Mouse (Mus musculus): ENCODE results near the gene Ankrd11. TPM values are rescaled to one million over a fixed set of nuclear protein-coding genes. Genes with fewer than 3 reads are reported as not detected.

Gene Ankrd11
- polyA plus RNA-seq, 1 experiment from 2014 or later, result 98.8 TPM

DNA sequence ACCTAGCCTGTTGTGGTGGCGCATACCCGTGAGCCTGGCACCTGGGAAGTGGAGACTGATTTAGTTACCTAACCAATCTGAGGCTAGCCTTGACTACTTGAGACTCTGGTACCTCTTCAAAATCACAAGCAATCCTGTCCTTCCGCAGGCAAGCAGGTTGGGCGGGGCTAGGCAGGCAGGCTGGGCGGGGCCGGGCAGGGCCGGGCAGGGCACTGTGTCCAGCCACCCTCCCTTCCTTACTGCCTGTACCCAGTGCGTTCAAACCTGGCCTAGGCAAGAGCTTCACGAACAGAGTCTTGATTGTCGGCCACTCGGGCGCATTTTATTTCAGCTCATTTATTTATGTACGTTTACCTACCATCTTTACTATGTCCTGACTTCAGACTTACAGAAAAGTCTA, 182.2 kb downstream of the Ankrd11 start:
- H3K4me2 ChIP-seq (replicated peaks), result no peak overlapping the region
- 58% methylated on average over 13 of the region's 13 CpGs for WGBS
- 0 out of 2 replicates have a peak, but pooled peaks cover 3% of the 10 kb centered on the region for H3K4me1 ChIP-seq
- ATAC-seq (ENCODE audit: low FRiP score, low read depth), result no peak
- H3K4me3 ChIP-seq, result no peak overlapping the region
- H3K9ac ChIP-seq, result no peak overlapping the region
- H3K27ac ChIP-seq, result no peak overlapping the region
- no peaks in the 10 kb centered on the region for H3K36me3 ChIP-seq
- H3K27me3 ChIP-seq (replicated peaks), result no peaks in the 10 kb centered on the region
- H3K9me3 ChIP-seq, result peaks cover 5% of the 10 kb centered on the region; the same call in 1 of the 2 replicates

- no peak for ATAC-seq (ENCODE audit: low FRiP score, low read depth)
- Histone ChIP-seq H3K27ac (no peak overlapping the region), H3K27me3 (replicated peaks) (no peaks in the 10 kb centered on the region), H3K9ac (no peak overlapping the region), H3K4me2 (replicated peaks) (no peak overlapping the region), H3K9me3 (no peaks in the 10 kb centered on the region), H3K4me3 (no peak overlapping the region), H3K36me3 (no peaks in the 10 kb centered on the region), H3K4me1 (peaks cover 11% of the 10 kb centered on the region)
- WGBS, result 86% methylated on average over 8 of the region's 8 CpGs
Observed at GRCm38 (mm10) chr8:122856288-122856687, 185.8 kb downstream of the Ankrd11 start.

GRCm38 (mm10) chr8:122855123-122855522, 187.0 kb downstream of the Ankrd11 start:
- no peak for ATAC-seq (ENCODE audit: low FRiP score, low read depth)

GRCm38 (mm10) chr8:122854388-122854787, 187.7 kb downstream of the Ankrd11 start:
- Histone ChIP-seq H3K9me3 (no peaks in the 10 kb centered on the region), H3K4me1 (peaks cover 11% of the 10 kb centered on the region), H3K27ac (no peak overlapping the region), H3K4me3 (no peak overlapping the region), H3K36me3 (no peaks in the 10 kb centered on the region), H3K27me3 (replicated peaks) (no peaks in the 10 kb centered on the region), H3K9ac (no peak overlapping the region), H3K4me2 (replicated peaks) (no peak overlapping the region)
- no peak for ATAC-seq (ENCODE audit: low FRiP score, low read depth)
- WGBS, result 75% methylated on average over 7 of the region's 7 CpGs

More at GRCm38 (mm10) chr8:122855123-122855522, 187.0 kb downstream of the Ankrd11 start:
- no peak overlapping the region for H3K4me3 ChIP-seq
- no peaks in the 10 kb centered on the region for H3K9me3 ChIP-seq
- H3K4me2 ChIP-seq (replicated peaks), result no peak overlapping the region
- no peak overlapping the region for H3K27ac ChIP-seq
- no peaks in the 10 kb centered on the region for H3K27me3 ChIP-seq (replicated peaks)
- no peak overlapping the region for H3K9ac ChIP-seq
- peaks cover 11% of the 10 kb centered on the region for H3K4me1 ChIP-seq
- WGBS, result 85% methylated on average over 4 of the region's 4 CpGs
- H3K36me3 ChIP-seq, result no peaks in the 10 kb centered on the region

- no peaks in the 10 kb centered on the region for H3K27me3 ChIP-seq (replicated peaks)
- no peaks in the 10 kb centered on the region for H3K36me3 ChIP-seq
- H3K4me2 ChIP-seq (replicated peaks), result no peak overlapping the region
- no peak overlapping the region for H3K9ac ChIP-seq
- WGBS, result 16% methylated on average over 11 of the region's 11 CpGs
- no peak overlapping the region for H3K4me3 ChIP-seq
- H3K4me1 ChIP-seq, result peaks cover 11% of the 10 kb centered on the region
- ATAC-seq (ENCODE audit: low FRiP score, low read depth), result peak; percentile 71
- H3K9me3 ChIP-seq, result no peaks in the 10 kb centered on the region
- H3K27ac ChIP-seq, result no peak overlapping the region
Observed at GRCm38 (mm10) chr8:122853340-122853771, 188.7 kb downstream of the Ankrd11 start.

DNA sequence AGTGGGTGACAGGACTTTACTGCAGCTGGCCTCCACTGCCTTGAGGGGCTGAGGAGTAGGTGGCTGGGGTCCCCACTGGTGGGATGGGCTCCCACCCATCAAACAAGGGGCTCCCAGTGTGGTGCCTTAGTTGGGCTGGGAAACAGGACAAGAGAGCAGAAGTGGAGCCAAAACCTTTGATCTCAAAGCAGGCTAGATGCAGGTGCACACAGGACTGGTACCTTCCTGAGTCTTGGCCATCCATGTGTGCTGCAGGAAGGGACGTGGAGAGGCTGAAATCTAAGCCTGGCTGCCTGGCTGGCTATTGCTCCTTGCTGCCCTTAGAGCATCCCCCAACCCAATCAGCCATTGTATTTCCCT, 189.6 kb downstream of the Ankrd11 start:
- Histone ChIP-seq H3K4me2 (replicated peaks) (no peak overlapping the region), H3K4me1 (peaks cover 11% of the 10 kb centered on the region), H3K27ac (no peak overlapping the region), H3K4me3 (no peak overlapping the region), H3K9me3 (no peaks in the 10 kb centered on the region), H3K36me3 (no peaks in the 10 kb centered on the region), H3K9ac (no peak overlapping the region), H3K27me3 (replicated peaks) (no peaks in the 10 kb centered on the region)
- ATAC-seq (ENCODE audit: low FRiP score, low read depth), result no peak
- 52% methylated on average over 1 of the region's 1 CpGs for WGBS

GRCm38 (mm10) chr8:122851692-122852545, 190.2 kb downstream of the Ankrd11 start:
- peaks cover 11% of the 10 kb centered on the region for H3K4me1 ChIP-seq
- 85% methylated on average over 12 of the region's 12 CpGs for WGBS
- no peak overlapping the region for H3K9ac ChIP-seq
- no peak overlapping the region for H3K27ac ChIP-seq
- H3K9me3 ChIP-seq, result no peaks in the 10 kb centered on the region
- no peak overlapping the region for H3K4me2 ChIP-seq (replicated peaks)
- ATAC-seq (ENCODE audit: low FRiP score, low read depth), result no peak
- no peak overlapping the region for H3K4me3 ChIP-seq
- no peaks in the 10 kb centered on the region for H3K36me3 ChIP-seq
- no peaks in the 10 kb centered on the region for H3K27me3 ChIP-seq (replicated peaks)

GRCm38 (mm10) chr8:122850641-122851240, 191.3 kb downstream of the Ankrd11 start:
- Histone ChIP-seq H3K36me3 (no peaks in the 10 kb centered on the region), H3K27ac (no peak overlapping the region), H3K4me2 (replicated peaks) (no peak overlapping the region), H3K27me3 (replicated peaks) (0 out of 2 replicates have a peak, but pooled peaks cover 3% of the 10 kb centered on the region), H3K4me1 (peaks cover 11% of the 10 kb centered on the region), H3K9ac (no peak overlapping the region), H3K4me3 (no peak overlapping the region), H3K9me3 (no peaks in the 10 kb centered on the region)
- 63% methylated on average over 3 of the region's 3 CpGs for WGBS
- no peak for ATAC-seq (ENCODE audit: low FRiP score, low read depth)

- H3K4me2 ChIP-seq (replicated peaks), result no peak overlapping the region
- 73% methylated on average over 11 of the region's 11 CpGs for WGBS
- no peaks in the 10 kb centered on the region for H3K9me3 ChIP-seq
- H3K36me3 ChIP-seq, result no peaks in the 10 kb centered on the region
- H3K4me1 ChIP-seq, result peaks cover 11% of the 10 kb centered on the region
- H3K27ac ChIP-seq, result no peak overlapping the region
- no peak for ATAC-seq (ENCODE audit: low FRiP score, low read depth)
- H3K27me3 ChIP-seq (replicated peaks), result 0 out of 2 replicates have a peak, but pooled peaks cover 3% of the 10 kb centered on the region
- H3K4me3 ChIP-seq, result no peak overlapping the region
- H3K9ac ChIP-seq, result no peak overlapping the region
Observed at GRCm38 (mm10) chr8:122849152-122849910, 192.7 kb downstream of the Ankrd11 start.

DNA sequence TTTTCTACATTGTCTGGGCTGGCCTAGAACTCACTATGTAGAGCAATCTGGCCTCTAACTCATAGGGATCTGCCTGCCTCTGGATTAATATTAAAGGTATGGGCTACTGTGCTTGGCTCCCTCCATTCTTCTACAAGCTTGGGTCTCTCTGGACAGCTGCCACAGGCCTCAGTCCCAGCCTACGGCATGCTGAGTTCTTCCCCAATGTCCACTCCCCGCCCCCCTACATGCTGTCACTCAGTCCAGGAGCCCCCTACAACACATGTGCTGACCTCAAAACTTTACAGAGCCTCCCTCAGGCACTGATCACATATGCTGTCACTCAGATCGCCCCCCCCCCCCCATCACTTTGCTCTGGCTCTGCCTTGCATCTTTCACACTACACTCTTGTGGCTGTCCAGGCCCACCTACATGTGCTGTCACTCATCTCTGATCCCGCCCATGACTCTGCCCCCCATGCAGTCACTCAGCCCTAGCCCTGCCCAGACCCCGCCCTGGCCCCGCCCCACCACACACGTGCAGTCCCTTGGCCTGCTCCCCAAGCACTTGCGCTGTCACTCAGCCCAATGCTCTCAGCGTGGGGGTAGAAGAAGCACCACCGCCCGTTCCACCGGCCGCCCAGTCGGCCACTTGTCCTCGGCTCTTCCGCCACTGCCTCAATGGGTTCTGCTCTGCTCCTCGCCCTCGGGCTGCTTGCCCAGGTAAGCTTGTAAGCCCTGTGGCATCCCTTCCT, 194.1 kb downstream of the Ankrd11 start, which contains the start of gene Cdh15:
Gene Cdh15 (plus strand): TSS at position 138 of the 733 bp plus-strand sequence.
- Histone ChIP-seq H3K27me3 (replicated peaks) (0 out of 2 replicates have a peak, but pooled peaks cover 3% of the 10 kb centered on the region), H3K4me1 (peaks cover 3% of the 10 kb centered on the region), H3K4me3 (no peak within 1 kb of the TSS), H3K36me3 (no peaks in the 10 kb centered on the region), H3K9ac (no peak within 1 kb of the TSS), H3K9me3 (no peaks in the 10 kb centered on the region), H3K27ac (no peak within 1 kb of the TSS), H3K4me2 (replicated peaks) (peak within 1 kb of the TSS; percentile 35)
- peak; percentile 61; the same call in 1 of the 2 replicates for ATAC-seq (ENCODE audit: low FRiP score, low read depth)
- WGBS, result 18% methylated on average over 18 of the region's 18 CpGs

DNA sequence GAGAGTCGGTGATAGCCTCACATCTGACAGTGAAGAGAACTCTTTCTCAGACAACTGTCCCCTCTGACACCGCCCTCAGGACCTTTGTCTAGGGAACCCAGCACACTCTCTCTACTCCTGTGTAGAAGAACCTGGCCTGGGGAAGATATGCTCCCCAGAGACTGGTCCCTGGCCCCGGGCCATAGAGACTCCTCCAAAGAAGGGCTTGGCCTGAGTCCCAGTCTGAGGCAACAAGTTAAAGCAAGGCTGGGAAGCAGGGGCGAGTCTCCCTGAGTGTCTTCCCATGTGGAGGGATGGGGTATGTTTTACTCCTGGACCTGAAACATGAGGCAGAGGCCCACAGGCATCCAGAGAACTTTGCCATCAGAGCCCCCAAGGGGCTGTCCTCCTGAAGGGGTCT, 196.4 kb downstream of the Ankrd11 start:
- H3K4me3 ChIP-seq, result no peak overlapping the region

More for the DNA sequence above, 196.4 kb downstream of the Ankrd11 start:
- WGBS, result 85% methylated on average over 4 of the region's 4 CpGs
- H3K27ac ChIP-seq, result no peak overlapping the region
- ATAC-seq (ENCODE audit: low FRiP score, low read depth), result no peak
- 0 out of 2 replicates have a peak, but pooled peaks cover 3% of the 10 kb centered on the region for H3K27me3 ChIP-seq (replicated peaks)
- no peaks in the 10 kb centered on the region for H3K36me3 ChIP-seq
- no peak overlapping the region for H3K4me2 ChIP-seq (replicated peaks)
- H3K9me3 ChIP-seq, result no peaks in the 10 kb centered on the region
- no peaks in the 10 kb centered on the region; the same call in none of the 2 replicates for H3K4me1 ChIP-seq
- H3K9ac ChIP-seq, result no peak overlapping the region

Measured in neural tube, embryonic 12.5 days (tissue).